Mouse (Mus musculus): Measurements from ENCODE around the gene Fam122b.

- no peak for TF ChIP-seq EP300 (IDR thresholded peaks at IDR 0.05; ENCODE audit: low read depth)
- TF ChIP-seq CTCF (IDR thresholded peaks at IDR 0.05; ENCODE audit: low read depth), result no peak
These were observed 45.2 kb downstream of the Fam122b start for GRCm38 (mm10) chrX:53224353-53224944.

Data from liver, embryonic 14.5 days (tissue).